Comparison of ENCODE assay signal across 11 mouse cellular contexts in the genomic region with DNA sequence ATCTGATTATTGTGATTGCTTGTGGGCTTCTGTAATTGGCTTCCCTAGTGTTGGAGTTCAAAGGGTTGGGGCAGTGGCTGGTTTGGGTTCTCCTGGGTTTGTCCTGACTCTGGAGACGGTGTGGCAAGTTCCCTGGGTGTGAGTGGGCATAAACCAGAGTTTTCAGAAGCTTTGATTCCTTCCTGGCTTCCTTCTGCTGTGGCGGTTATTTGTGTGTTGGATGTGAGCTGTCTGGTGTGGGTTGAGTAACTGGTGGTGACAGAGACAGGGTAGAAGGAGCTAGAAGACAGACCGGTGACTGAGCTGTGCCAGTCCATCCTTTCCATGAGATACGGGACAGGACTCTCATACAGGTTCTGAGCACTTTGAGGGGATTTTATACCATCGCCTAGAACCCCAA. TPM values are rescaled to one million over a fixed set of nuclear protein-coding genes. Genes with fewer than 3 reads are reported as not detected.
DNase-seq lines count a peak whose midpoint lies in the region; ATAC-seq and TF ChIP-seq lines count a peak whose summit lies in the region.
"Had no signal": no experiment of that assay in that cellular context is flagged by ENCODE, and none has a peak within 500 bp of the region (broad histone marks: within the 10 kb centered on the region; RNA-seq: fewer than 3 reads in every experiment).

No protein-coding gene starts in this region.

- 60% methylated on average over 5 of the region's 5 CpGs for WGBS in heart, embryonic 12.5 days
- 81% methylated on average over 5 of the region's 5 CpGs for WGBS in midbrain, embryonic 10.5 days
- WGBS in midbrain, postnatal 0 days = 86% methylated on average over 5 of the region's 5 CpGs
- 77% methylated on average over 5 of the region's 5 CpGs for WGBS in limb, embryonic 10.5 days
- WGBS in stomach, postnatal 0 days = 68% methylated on average over 5 of the region's 5 CpGs

- DNase-seq in heart, postnatal 4 days = no peak
- no peak for DNase-seq in midbrain, embryonic 10.5 days (ENCODE audit: low spot score)
- no peak for DNase-seq in midbrain, postnatal 0 days (ENCODE audit: low spot score)
- no peak for DNase-seq in limb, embryonic 10.5 days (ENCODE audit: low spot score)
- DNase-seq in stomach, postnatal 0 days (ENCODE audit: low spot score) = no peak
- no peak for DNase-seq in right cerebral cortex, postnatal 36 days (ENCODE audit: low spot score in 2 of 2)
- no peak for DNase-seq in adrenal gland, postnatal 4 days (ENCODE audit: low spot score in 2 of 2)
- DNase-seq: cerebellum, adult 8-10 months; thymus, adult 2 months had no signal

- no peaks in the 10 kb centered on the region for H3K36me3 ChIP-seq in heart, embryonic 12.5 days
- no peaks in the 10 kb centered on the region for H3K36me3 ChIP-seq in midbrain, embryonic 10.5 days
- no peaks in the 10 kb centered on the region for H3K36me3 ChIP-seq in midbrain, postnatal 0 days (ENCODE audit: insufficient read depth, low read length)
- peaks cover 16% of the 10 kb centered on the region for H3K36me3 ChIP-seq in limb, embryonic 10.5 days
- H3K36me3 ChIP-seq in stomach, postnatal 0 days (ENCODE audit: control insufficient read depth, insufficient read depth, low read length) = no peaks in the 10 kb centered on the region; the same call in 1 of the 2 replicates

- H3K9me3 ChIP-seq in heart, embryonic 12.5 days (replicated peaks) = no peaks in the 10 kb centered on the region
- no peaks in the 10 kb centered on the region for H3K9me3 ChIP-seq in midbrain, embryonic 10.5 days (replicated peaks)
- H3K9me3 ChIP-seq in midbrain, postnatal 0 days (ENCODE audit: low read length) = no peaks in the 10 kb centered on the region
- no peaks in the 10 kb centered on the region for H3K9me3 ChIP-seq in limb, embryonic 10.5 days (replicated peaks)
- no peaks in the 10 kb centered on the region for H3K9me3 ChIP-seq in stomach, postnatal 0 days (ENCODE audit: control insufficient read depth, low read length)

- H3K4me1 ChIP-seq in heart, embryonic 12.5 days (replicated peaks) = peaks cover 81% of the 10 kb centered on the region
- peaks cover 86% of the 10 kb centered on the region for H3K4me1 ChIP-seq in midbrain, embryonic 10.5 days
- H3K4me1 ChIP-seq in midbrain, postnatal 0 days (ENCODE audit: insufficient read depth, low read length) = peaks cover 32% of the 10 kb centered on the region
- H3K4me1 ChIP-seq in limb, embryonic 10.5 days = peaks cover 95% of the 10 kb centered on the region
- H3K4me1 ChIP-seq in stomach, postnatal 0 days (replicated peaks; ENCODE audit: control insufficient read depth, insufficient read depth) = peaks cover 16% of the 10 kb centered on the region

- peak overlapping the region; percentile 95 for H3K27ac ChIP-seq in heart, embryonic 12.5 days (ENCODE audit: poor library complexity, severe bottlenecking)
- H3K27ac ChIP-seq in midbrain, embryonic 10.5 days (replicated peaks) = 0 out of 2 replicates have a peak overlapping the region, but pooled peaks have one; percentile 34
- no peak overlapping the region for H3K27ac ChIP-seq in midbrain, postnatal 0 days (ENCODE audit: low read depth, low read length)
- H3K27ac ChIP-seq in limb, embryonic 10.5 days = 0 out of 2 replicates have a peak overlapping the region, but pooled peaks have one; percentile 8
- H3K27ac ChIP-seq in stomach, postnatal 0 days (replicated peaks) = peak overlapping the region; percentile 93

- H3K27me3 ChIP-seq in heart, embryonic 12.5 days (replicated peaks) = no peaks in the 10 kb centered on the region
- peaks cover 23% of the 10 kb centered on the region for H3K27me3 ChIP-seq in midbrain, embryonic 10.5 days (ENCODE audit: low read depth, poor library complexity, severe bottlenecking)
- H3K27me3 ChIP-seq in midbrain, postnatal 0 days (ENCODE audit: insufficient read depth, low read length) = no peaks in the 10 kb centered on the region
- H3K27me3 ChIP-seq in limb, embryonic 10.5 days (ENCODE audit: low read depth, poor library complexity, severe bottlenecking) = no peaks in the 10 kb centered on the region
- no peaks in the 10 kb centered on the region for H3K27me3 ChIP-seq in stomach, postnatal 0 days (ENCODE audit: control insufficient read depth, insufficient read depth, low read length)

- TF ChIP-seq CTCF in midbrain, postnatal 0 days (IDR thresholded peaks at IDR 0.05) = no peak
- TF ChIP-seq CTCF in stomach, postnatal 0 days (IDR thresholded peaks at IDR 0.05; ENCODE audit: low read depth) = no peak

- H3K4me3 ChIP-seq in heart, embryonic 12.5 days = peak overlapping the region; percentile 76; the same call in 1 of the 2 replicates
- H3K4me3 ChIP-seq in midbrain, embryonic 10.5 days = no peak overlapping the region
- no peak overlapping the region for H3K4me3 ChIP-seq in midbrain, postnatal 0 days (ENCODE audit: low read depth, low read length)
- no peak overlapping the region for H3K4me3 ChIP-seq in limb, embryonic 10.5 days
- 0 out of 2 replicates have a peak overlapping the region, but pooled peaks have one; percentile 88 for H3K4me3 ChIP-seq in stomach, postnatal 0 days (ENCODE audit: low read depth, low read length)

- no peak for ATAC-seq in heart, embryonic 12.5 days (ENCODE audit: insufficient number of reproducible peaks, low FRiP score)
- no peak for ATAC-seq in midbrain, postnatal 0 days (ENCODE audit: low FRiP score)
- ATAC-seq in stomach, postnatal 0 days (ENCODE audit: low FRiP score, low TSS enrichment) = no peak
- ATAC-seq: inflammation-experienced regulatory T-cells, adult 6 months had no signal

- TF ChIP-seq EP300 in stomach, postnatal 0 days (optimal IDR thresholded peaks at IDR 0.05) = no peak

- peak overlapping the region; percentile 90; the same call in 1 of the 2 replicates for H3K9ac ChIP-seq in heart, embryonic 12.5 days
- H3K9ac ChIP-seq in midbrain, postnatal 0 days (replicated peaks; ENCODE audit: low read length, poor library complexity, severe bottlenecking) = no peak overlapping the region
- H3K9ac ChIP-seq in stomach, postnatal 0 days (ENCODE audit: low read length) = peak overlapping the region; percentile 38; the same call in 1 of the 2 replicates

- peak overlapping the region; percentile 81 for H3K4me2 ChIP-seq in heart, embryonic 12.5 days
- no peak overlapping the region for H3K4me2 ChIP-seq in midbrain, postnatal 0 days (ENCODE audit: low read depth, low read length, poor library complexity, severe bottlenecking)
- H3K4me2 ChIP-seq in stomach, postnatal 0 days (replicated peaks; ENCODE audit: low read depth) = peak overlapping the region; percentile 89

RNA-seq across cellular contexts. Expression of a gene that starts 3.7 kb away (rescaled TPM):
- polyA plus RNA-seq in heart, embryonic 12.5 days (2016; fragmentation: Nextera tagmentation; extraction: Ambion mirVana) = 62.0 and 64.4 TPM in 2 replicates
- 10 to 100 TPM; 45.4 to 46.0 TPM for total RNA-seq in heart, postnatal 4 days (2021)
- 23.5 and 25.5 TPM in 2 replicates for polyA plus RNA-seq in midbrain, embryonic 10.5 days (2016; fragmentation: Nextera tagmentation; extraction: Ambion mirVana)
- 39.5 and 40.9 TPM in 2 replicates for total RNA-seq in midbrain, postnatal 0 days (2014; rRNA removed)
- polyA plus RNA-seq in midbrain, postnatal 0 days (2015; fragmentation: Nextera tagmentation; extraction: Ambion mirVana) = 17.7 and 18.1 TPM in 2 replicates
- polyA plus RNA-seq in limb, embryonic 10.5 days (2016; fragmentation: Nextera tagmentation; extraction: Ambion mirVana) = 40.9 and 47.9 TPM in 2 replicates
- polyA plus RNA-seq in stomach, postnatal 0 days (2015; fragmentation: Nextera tagmentation; extraction: Ambion mirVana) = 90.7 and 101 TPM in 2 replicates
- total RNA-seq in adrenal gland, postnatal 4 days (2021) = 10 to 100 TPM; 30.8 to 35.5 TPM

RNA-seq across cellular contexts. Expression of a gene that starts 32.5 kb away (rescaled TPM):
- 30.8 and 31.1 TPM in 2 replicates for polyA plus RNA-seq in heart, embryonic 12.5 days (2016; fragmentation: Nextera tagmentation; extraction: Ambion mirVana)
- total RNA-seq in heart, postnatal 4 days (2021) = 10 to 100 TPM; 34.8 to 39.6 TPM
- polyA plus RNA-seq in midbrain, embryonic 10.5 days (2016; fragmentation: Nextera tagmentation; extraction: Ambion mirVana) = 31.4 and 45.6 TPM in 2 replicates
- total RNA-seq in midbrain, postnatal 0 days (2014; rRNA removed) = 185 and 264 TPM in 2 replicates
- polyA plus RNA-seq in midbrain, postnatal 0 days (2015; fragmentation: Nextera tagmentation; extraction: Ambion mirVana) = 424 and 430 TPM in 2 replicates
- 10.9 and 12.9 TPM in 2 replicates for polyA plus RNA-seq in limb, embryonic 10.5 days (2016; fragmentation: Nextera tagmentation; extraction: Ambion mirVana)
- 9.3 and 9.5 TPM in 2 replicates for polyA plus RNA-seq in stomach, postnatal 0 days (2015; fragmentation: Nextera tagmentation; extraction: Ambion mirVana)
- 10 to 100 TPM; 42.5 to 48.7 TPM for total RNA-seq in adrenal gland, postnatal 4 days (2021)

Comparison
In these comparisons a context has a peak if more than half of its experiments do, and no peak if none do; other contexts are left out.
1. H3K4me3 ChIP-seq: peak in heart, embryonic 12.5 days (single experiment) and stomach, postnatal 0 days (single experiment); none in midbrain, embryonic 10.5 days (single experiment), midbrain, postnatal 0 days (single experiment) and limb, embryonic 10.5 days (single experiment).